In the genomic region with DNA sequence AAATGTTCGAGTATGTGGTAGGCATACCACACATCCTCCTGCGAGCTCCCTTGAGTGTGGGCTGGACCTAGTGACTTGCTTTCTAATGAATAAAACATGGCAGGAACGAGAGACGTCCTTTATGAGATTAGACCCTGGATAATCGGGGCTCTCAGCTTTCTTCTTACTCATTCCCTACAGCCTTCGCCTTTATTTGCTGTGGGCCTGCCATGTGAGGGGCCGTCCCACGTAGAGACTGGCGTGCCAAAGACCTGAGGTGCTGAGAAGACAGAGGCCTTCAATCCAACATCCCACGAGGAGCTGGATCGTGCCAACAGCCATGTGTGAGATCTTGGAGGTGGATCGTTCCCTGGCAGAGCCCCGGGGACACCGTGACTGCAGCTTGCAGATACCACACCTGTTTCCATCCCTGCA, we compare ENCODE assay signal across 15 mouse cellular contexts. TPM values are rescaled to one million over a fixed set of nuclear protein-coding genes. Genes with fewer than 3 reads are reported as not detected.
DNase-seq lines count a peak whose midpoint lies in the region; ATAC-seq and TF ChIP-seq lines count a peak whose summit lies in the region.
"Had no signal": no experiment of that assay in that cellular context is flagged by ENCODE, and none has a peak within 500 bp of the region (broad histone marks: within the 10 kb centered on the region; RNA-seq: fewer than 3 reads in every experiment).

No protein-coding gene starts in this region.

- no peak overlapping the region for H3K9ac ChIP-seq in forebrain, embryonic 13.5 days
- no peak overlapping the region for H3K9ac ChIP-seq in forebrain, embryonic 15.5 days (replicated peaks)
- H3K9ac ChIP-seq in intestine, embryonic 15.5 days = no peak overlapping the region

- H3K36me3 ChIP-seq in forebrain, embryonic 13.5 days (ENCODE audit: poor library complexity, severe bottlenecking) = no peaks in the 10 kb centered on the region
- no peaks in the 10 kb centered on the region for H3K36me3 ChIP-seq in forebrain, embryonic 15.5 days
- no peaks in the 10 kb centered on the region for H3K36me3 ChIP-seq in limb, embryonic 10.5 days
- no peaks in the 10 kb centered on the region for H3K36me3 ChIP-seq in intestine, embryonic 15.5 days

- peak overlapping the region; percentile 19; the same call in 1 of the 2 replicates for H3K27ac ChIP-seq in forebrain, embryonic 13.5 days
- no peak overlapping the region for H3K27ac ChIP-seq in forebrain, embryonic 15.5 days (replicated peaks)
- H3K27ac ChIP-seq in layer of hippocampus, adult 2 months = peak overlapping the region; percentile 59
- H3K27ac ChIP-seq in limb, embryonic 10.5 days = peak overlapping the region; percentile 84
- no peak overlapping the region for H3K27ac ChIP-seq in intestine, embryonic 15.5 days

- peaks cover 11% of the 10 kb centered on the region for H3K4me1 ChIP-seq in forebrain, embryonic 13.5 days
- H3K4me1 ChIP-seq in forebrain, embryonic 15.5 days = peaks cover 12% of the 10 kb centered on the region
- H3K4me1 ChIP-seq in limb, embryonic 10.5 days = peaks cover 74% of the 10 kb centered on the region
- peaks cover 17% of the 10 kb centered on the region for H3K4me1 ChIP-seq in intestine, embryonic 15.5 days (replicated peaks)
- peaks cover 11% of the 10 kb centered on the region for H3K4me1 ChIP-seq in lung, adult 2 months (ENCODE audit: control insufficient read depth, insufficient read depth, low read length)

- no peak overlapping the region for H3K4me3 ChIP-seq in forebrain, embryonic 13.5 days
- H3K4me3 ChIP-seq in forebrain, embryonic 15.5 days = no peak overlapping the region
- no peak overlapping the region for H3K4me3 ChIP-seq in layer of hippocampus, adult 2 months
- H3K4me3 ChIP-seq in limb, embryonic 10.5 days = no peak overlapping the region
- no peak overlapping the region for H3K4me3 ChIP-seq in intestine, embryonic 15.5 days (replicated peaks)
- no peak overlapping the region for H3K4me3 ChIP-seq in lung, adult 2 months (replicated peaks; ENCODE audit: extremely low read depth, low read depth, low read length)

- ATAC-seq in forebrain, embryonic 13.5 days = no peak
- ATAC-seq in forebrain, embryonic 15.5 days (replicated peaks) = no peak
- no peak for ATAC-seq in intestine, embryonic 15.5 days
- ATAC-seq: intestine, postnatal 0 days; lung, postnatal 0 days; Patski had no signal

- no peaks in the 10 kb centered on the region for H3K27me3 ChIP-seq in forebrain, embryonic 13.5 days
- no peaks in the 10 kb centered on the region for H3K27me3 ChIP-seq in forebrain, embryonic 15.5 days
- no peaks in the 10 kb centered on the region for H3K27me3 ChIP-seq in limb, embryonic 10.5 days (ENCODE audit: low read depth, poor library complexity, severe bottlenecking)
- H3K27me3 ChIP-seq in intestine, embryonic 15.5 days (replicated peaks) = no peaks in the 10 kb centered on the region
- H3K27me3 ChIP-seq: Patski had no signal

- no peak for TF ChIP-seq CTCF in layer of hippocampus, adult 2 months (conservative IDR thresholded peaks at IDR 0.05)
- TF ChIP-seq CTCF in brain, embryonic 14.5 days (IDR thresholded peaks at IDR 0.05; ENCODE audit: borderline replicate concordance, extremely low read depth, insufficient read depth, insufficient read length) = no peak
- TF ChIP-seq CTCF in lung, adult 2 months (IDR thresholded peaks at IDR 0.05; ENCODE audit: insufficient read depth, low read length) = no peak

- no peak for TF ChIP-seq POLR2A in brain, embryonic 14.5 days (IDR thresholded peaks at IDR 0.05; ENCODE audit: borderline replicate concordance, extremely low read depth, insufficient read depth, insufficient read length, poor library complexity, severe bottlenecking)
- TF ChIP-seq POLR2A in lung, adult 2 months (IDR thresholded peaks at IDR 0.05; ENCODE audit: borderline replicate concordance, extremely low read depth, low read depth, low read length) = no peak

- no peak for DNase-seq in layer of hippocampus, adult 2 months (ENCODE audit: low spot score in 2 of 2)
- DNase-seq in layer of hippocampus, adult 9-10 months (ENCODE audit: low spot score) = no peak
- peak; percentile 39 for DNase-seq in brain, embryonic 14.5 days (ENCODE audit: low read depth)
- DNase-seq in limb, embryonic 10.5 days (ENCODE audit: low spot score) = no peak
- DNase-seq in lung, adult 2 months = no peak
- DNase-seq: adrenal gland, postnatal 25 days; cerebellum, adult 9-10 months; thymus, adult 18-20 months had no signal

- no peak overlapping the region for H3K4me2 ChIP-seq in forebrain, embryonic 13.5 days
- H3K4me2 ChIP-seq in forebrain, embryonic 15.5 days (replicated peaks) = no peak overlapping the region
- H3K4me2 ChIP-seq in intestine, embryonic 15.5 days (replicated peaks) = no peak overlapping the region

- 44% methylated on average over 14 of the region's 14 CpGs for WGBS in forebrain, embryonic 13.5 days
- WGBS in forebrain, embryonic 15.5 days = 42% methylated on average over 14 of the region's 14 CpGs
- WGBS in limb, embryonic 10.5 days = 69% methylated on average over 14 of the region's 14 CpGs
- WGBS in intestine, embryonic 15.5 days = 76% methylated on average over 14 of the region's 14 CpGs
- 78% methylated on average over 14 of the region's 14 CpGs for WGBS in lung, adult 2 months

- 0 out of 2 replicates have a peak, but pooled peaks cover 5% of the 10 kb centered on the region for H3K9me3 ChIP-seq in forebrain, embryonic 13.5 days (replicated peaks)
- H3K9me3 ChIP-seq in forebrain, embryonic 15.5 days = no peaks in the 10 kb centered on the region
- H3K9me3 ChIP-seq in limb, embryonic 10.5 days (replicated peaks) = no peaks in the 10 kb centered on the region
- H3K9me3 ChIP-seq in intestine, embryonic 15.5 days = no peaks in the 10 kb centered on the region

RNA-seq across cellular contexts. Expression of gene Tns4, which starts 32.1 kb away (rescaled TPM):
- polyA plus RNA-seq in forebrain, embryonic 13.5 days (2015; fragmentation: Nextera tagmentation; extraction: Ambion mirVana) = not detected in 2 replicates
- 0.09 TPM in 1 of 2 replicates, not detected in the other for polyA plus RNA-seq in forebrain, embryonic 15.5 days (2015; fragmentation: Nextera tagmentation; extraction: Ambion mirVana)
- not detected for total RNA-seq in layer of hippocampus, adult 2 months (2021)
- 0.08 and 0.16 TPM in 2 replicates for polyA plus RNA-seq in brain, embryonic 14.5 days (2012; rRNA removed)
- polyA plus RNA-seq in limb, embryonic 10.5 days (2016; fragmentation: Nextera tagmentation; extraction: Ambion mirVana) = 0.74 and 1.4 TPM in 2 replicates
- 0.58 and 0.93 TPM in 2 replicates for polyA plus RNA-seq in intestine, embryonic 15.5 days (2015; fragmentation: Nextera tagmentation; extraction: Ambion mirVana)
- polyA plus RNA-seq in lung, adult 2 months (2012; rRNA removed) = 2.9 and 4.9 TPM in 2 replicates
- total RNA-seq: layer of hippocampus, postnatal 25 days had no signal
- polyA plus RNA-seq: Patski had no signal

RNA-seq across cellular contexts. Expression of gene Ccr7, which starts 33.7 kb away (rescaled TPM):
- 0.14 TPM in 1 of 2 replicates, not detected in the other for polyA plus RNA-seq in forebrain, embryonic 13.5 days (2015; fragmentation: Nextera tagmentation; extraction: Ambion mirVana)
- polyA plus RNA-seq in forebrain, embryonic 15.5 days (2015; fragmentation: Nextera tagmentation; extraction: Ambion mirVana) = not detected in 2 replicates
- total RNA-seq in layer of hippocampus, adult 2 months (2021) = not detected
- 0.07 TPM in 1 of 2 replicates, not detected in the other for polyA plus RNA-seq in brain, embryonic 14.5 days (2012; rRNA removed)
- 0.82 and 1.3 TPM in 2 replicates for polyA plus RNA-seq in limb, embryonic 10.5 days (2016; fragmentation: Nextera tagmentation; extraction: Ambion mirVana)
- polyA plus RNA-seq in intestine, embryonic 15.5 days (2015; fragmentation: Nextera tagmentation; extraction: Ambion mirVana) = 0.43 and 0.87 TPM in 2 replicates
- 15.5 and 19.7 TPM in 2 replicates for polyA plus RNA-seq in lung, adult 2 months (2012; rRNA removed)
- total RNA-seq: layer of hippocampus, postnatal 25 days had no signal

Comparison
In these comparisons a context has a peak if more than half of its experiments do, and no peak if none do; other contexts are left out.
1. H3K27ac ChIP-seq: peak in forebrain, embryonic 13.5 days (single experiment), layer of hippocampus, adult 2 months (single experiment) and limb, embryonic 10.5 days (single experiment); none in forebrain, embryonic 15.5 days (single experiment) and intestine, embryonic 15.5 days (single experiment).